Mouse (Mus musculus) NIH3T3 (cell line): Measurements from ENCODE around the gene Sept9.

Source experiments
- DNase-seq: peaks from one replicate; pipeline ENCODE4 v3.0.0-alpha.2; 2012; ENCODE audit warnings: low read depth

The Sept9 gene

GRCm38 (mm10) chr11:117374288-117374687 lies 174.8 kb downstream of the Sept9 start:
- no peak for DNase-seq

DNA sequence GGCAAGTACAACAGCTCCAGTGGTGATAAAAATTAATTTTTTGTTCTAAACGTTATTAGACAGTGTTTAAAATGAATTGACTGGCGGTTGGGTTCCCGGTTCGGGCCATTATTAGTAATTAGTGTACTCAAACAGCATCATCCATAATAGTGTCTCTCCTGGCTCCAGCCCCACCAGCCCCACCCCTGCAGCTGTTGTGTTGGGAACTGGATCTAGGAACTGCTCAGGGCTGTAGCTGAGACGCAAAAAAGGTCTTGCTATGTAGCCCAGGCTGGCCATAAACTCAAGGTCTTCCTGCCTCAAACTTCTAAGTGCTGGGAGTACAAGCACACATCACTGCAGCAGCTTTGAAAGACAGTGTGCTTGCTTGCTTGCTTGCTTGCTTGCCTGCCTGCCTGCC lies 180.3 kb downstream of the Sept9 start:
- DNase-seq, result no peak

DNA sequence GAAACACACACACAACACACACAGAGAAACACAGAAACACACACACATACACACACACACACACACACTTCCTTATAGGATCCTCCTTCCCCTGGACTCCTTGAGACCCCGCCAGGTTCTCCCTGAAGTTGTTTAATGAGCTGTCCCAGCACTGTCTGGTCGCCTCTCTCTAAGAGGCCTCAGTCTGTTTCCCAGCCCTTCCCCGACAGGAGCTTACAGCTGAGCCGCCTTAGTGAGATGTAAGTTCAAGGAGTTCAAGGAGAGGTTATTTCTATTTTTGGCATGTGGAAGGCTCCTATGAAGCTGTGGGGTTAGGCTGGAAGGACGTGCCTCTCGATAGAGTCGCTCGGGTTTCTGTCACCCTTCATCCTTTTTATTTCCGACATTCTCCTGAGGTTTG lies 184.8 kb downstream of the Sept9 start:
- DNase-seq, result no peak

- peak; percentile 96 for DNase-seq
These were observed 185.4 kb downstream of the Sept9 start for GRCm38 (mm10) chr11:117384897-117385296.

- no peak for DNase-seq
These were observed 186.1 kb downstream of the Sept9 start for GRCm38 (mm10) chr11:117385331-117386103.

DNA sequence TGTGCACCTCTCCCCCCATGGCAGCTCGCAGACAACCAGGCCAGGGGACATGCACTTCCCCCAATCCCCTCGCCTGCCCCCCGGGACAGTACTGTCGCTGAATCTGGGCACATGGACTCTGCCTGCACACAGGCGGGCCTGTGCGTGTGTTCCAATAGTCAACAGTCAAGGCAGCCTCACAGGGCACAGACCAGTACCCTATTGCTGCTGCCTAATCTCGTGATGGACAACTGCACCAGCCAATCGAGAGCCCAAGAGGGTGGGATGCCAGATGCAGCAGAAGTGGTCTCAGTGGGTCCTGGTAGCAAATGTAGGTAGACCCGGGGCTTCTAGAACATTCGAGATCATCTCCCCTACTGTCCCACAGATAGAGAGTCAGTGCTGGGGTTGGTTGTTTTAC lies 187.8 kb downstream of the Sept9 start:
- DNase-seq, result no peak

DNA sequence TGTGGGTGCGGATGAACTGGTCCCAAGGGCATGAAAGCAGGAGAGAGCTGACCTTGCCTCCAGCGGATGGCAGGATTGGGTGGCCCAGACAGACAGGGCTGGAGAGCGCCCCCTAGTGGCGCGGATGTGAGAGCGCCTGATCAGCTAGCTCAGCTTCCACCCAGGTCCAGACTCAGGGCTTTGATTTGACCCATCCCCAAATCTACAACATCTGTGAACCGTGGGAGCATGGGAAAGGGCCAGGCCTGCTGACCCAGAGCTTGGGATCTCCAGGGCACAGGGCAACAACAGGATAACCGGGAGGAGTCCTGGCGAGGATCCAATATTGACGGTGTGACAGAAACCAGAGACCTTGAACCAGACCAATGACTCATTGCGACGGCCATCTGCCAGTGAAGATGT lies 190.5 kb downstream of the Sept9 start:
- peak; percentile 53 for DNase-seq

GRCm38 (mm10) chr11:117390774-117391534 lies 191.5 kb downstream of the Sept9 start:
- no peak for DNase-seq

- peak; percentile 38 for DNase-seq
These were observed 192.8 kb downstream of the Sept9 start for GRCm38 (mm10) chr11:117392251-117392650.

GRCm38 (mm10) chr11:117393715-117394114 lies 194.3 kb downstream of the Sept9 start:
- DNase-seq, result no peak

DNA sequence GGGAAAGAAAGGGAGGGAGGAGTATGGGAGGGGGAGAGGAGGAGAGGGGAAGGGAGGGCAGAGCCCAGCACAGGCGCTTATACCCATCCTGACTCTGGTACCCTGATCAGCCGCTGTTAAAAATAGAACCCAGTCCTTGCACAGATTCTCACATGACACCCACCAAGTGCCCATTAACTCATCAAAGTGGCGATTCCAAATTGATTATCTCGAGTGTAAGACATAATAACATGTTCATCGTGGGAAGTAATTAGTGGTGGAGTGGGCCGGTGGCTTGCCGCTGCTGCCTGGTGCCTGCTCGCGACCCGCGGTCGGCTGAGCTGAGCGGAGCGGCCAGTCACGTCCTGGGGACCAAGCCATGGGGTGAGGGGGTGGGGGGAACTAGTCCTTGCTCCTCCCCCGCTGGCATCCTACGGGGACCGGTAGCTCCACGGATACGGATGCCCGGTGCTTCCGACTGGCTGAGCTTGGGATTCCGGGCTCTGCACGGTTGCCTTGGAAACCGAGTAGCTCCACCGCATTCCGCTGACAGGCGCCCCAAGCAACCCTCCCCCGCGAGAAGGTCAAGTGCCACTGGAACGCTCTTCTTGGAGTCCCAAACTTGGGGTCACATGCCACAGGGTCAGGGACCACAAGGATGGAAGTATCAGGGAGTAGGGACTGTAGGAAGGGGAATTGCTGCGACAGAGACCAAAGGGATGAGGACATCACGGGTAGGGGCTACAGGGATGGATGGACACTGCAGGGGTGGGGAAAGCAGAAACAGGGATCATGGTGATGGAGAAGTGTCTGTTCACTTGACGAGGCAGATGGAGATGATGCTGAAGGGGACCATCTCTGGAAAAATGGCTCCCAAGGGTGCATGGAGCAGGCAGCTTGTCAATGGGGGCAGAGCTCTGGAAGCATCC lies 195.0 kb downstream of the Sept9 start:
- no peak for DNase-seq

- DNase-seq, result no peak
These were observed 195.8 kb downstream of the Sept9 start for GRCm38 (mm10) chr11:117395228-117395627.

DNA sequence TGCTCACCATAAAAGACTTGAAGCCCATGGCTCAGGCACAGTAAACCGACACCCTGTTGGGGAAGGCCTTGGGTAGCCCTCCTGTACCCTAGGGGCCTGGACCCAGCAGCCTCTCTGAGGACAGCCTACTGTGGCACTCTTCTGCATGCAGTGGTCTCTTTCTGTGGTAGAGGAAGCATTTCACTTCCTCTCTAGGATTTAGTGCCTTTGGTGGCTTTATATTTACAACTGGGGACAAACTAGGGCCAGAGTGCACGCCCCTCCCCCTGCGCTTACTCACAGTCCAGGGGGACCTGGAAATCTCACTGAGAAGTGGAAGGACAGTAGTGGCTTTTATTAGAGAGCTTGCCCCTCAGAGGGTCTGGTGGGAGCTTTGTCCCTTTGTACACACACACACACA lies 197.5 kb downstream of the Sept9 start:
- DNase-seq, result no peak

DNA sequence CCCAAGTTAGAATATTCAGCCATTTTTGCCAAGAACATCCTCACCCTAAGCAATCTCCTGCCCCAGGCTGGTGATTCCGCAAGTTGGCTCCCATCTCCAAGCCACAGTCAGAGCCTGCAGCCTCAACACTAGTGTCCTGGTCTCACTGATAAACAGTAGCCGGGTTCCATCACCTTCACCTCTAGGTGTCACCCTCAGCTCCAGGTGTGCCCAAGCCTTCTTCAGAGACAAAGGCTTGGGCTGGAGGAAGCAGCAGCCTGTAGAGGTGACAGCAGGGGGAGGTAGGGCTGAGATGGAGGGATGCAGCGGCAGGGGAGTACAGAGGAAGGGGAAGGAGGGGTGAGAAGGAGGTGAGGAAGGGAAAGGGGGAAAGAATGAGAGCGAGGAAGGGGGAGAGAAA lies 198.3 kb downstream of the Sept9 start:
- no peak for DNase-seq

DNA sequence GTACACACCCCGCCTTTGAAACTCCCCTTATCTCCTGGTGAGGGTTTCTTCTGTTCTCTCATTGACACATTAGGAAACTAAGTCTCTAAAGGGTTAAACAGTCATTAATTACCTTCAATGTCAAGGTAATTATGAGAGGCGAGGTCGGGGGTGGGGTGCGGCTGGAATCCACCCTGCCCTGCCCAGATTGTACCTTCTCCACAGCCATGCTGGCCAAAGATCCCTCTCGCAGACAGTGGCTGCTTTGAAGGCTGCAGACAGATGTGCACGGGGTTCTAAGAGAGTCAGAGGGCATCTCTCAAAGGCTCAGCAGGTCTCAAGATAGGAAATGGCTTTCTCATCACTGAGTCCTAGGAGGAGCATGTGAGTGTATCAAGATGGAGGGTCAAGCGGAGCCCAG lies 198.7 kb downstream of the Sept9 start:
- DNase-seq, result no peak

DNA sequence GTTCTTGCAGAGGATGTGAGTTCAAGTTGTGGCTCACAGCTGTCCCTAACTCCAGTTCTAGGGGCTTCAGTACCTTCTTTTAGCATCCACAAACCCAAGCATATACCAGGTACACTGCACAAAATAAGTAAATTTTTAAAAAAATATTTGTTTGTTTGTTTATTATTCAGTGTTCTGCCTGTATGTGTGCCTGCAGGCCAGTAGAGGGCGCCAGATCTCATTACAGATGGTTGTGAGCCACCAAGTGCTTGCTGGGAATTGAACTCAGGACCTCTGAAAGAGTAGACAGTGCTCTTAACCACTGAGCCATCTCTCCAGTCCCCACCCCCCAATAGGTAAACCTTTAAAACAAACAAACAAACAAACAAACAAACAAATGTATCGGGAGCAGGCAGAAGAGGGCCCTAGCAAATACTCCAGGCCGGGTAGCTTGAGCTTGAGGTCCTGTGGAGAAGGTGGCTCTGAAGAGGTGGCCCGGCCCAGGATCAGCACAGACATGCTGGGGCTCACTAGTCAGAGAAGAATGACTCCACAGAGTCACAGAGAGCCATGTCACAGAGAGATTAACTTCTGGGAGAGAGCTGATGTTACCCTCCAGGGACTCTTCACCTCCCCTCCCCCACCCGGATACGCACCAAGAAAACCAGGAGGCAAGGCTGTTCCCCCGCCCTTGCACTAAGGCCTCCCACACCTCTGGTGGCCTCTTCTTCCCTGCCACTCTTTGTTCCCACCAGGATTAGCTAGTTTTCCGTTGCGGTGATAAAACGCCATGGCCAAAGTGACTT lies 202.3 kb downstream of the Sept9 start:
- no peak for DNase-seq

DNA sequence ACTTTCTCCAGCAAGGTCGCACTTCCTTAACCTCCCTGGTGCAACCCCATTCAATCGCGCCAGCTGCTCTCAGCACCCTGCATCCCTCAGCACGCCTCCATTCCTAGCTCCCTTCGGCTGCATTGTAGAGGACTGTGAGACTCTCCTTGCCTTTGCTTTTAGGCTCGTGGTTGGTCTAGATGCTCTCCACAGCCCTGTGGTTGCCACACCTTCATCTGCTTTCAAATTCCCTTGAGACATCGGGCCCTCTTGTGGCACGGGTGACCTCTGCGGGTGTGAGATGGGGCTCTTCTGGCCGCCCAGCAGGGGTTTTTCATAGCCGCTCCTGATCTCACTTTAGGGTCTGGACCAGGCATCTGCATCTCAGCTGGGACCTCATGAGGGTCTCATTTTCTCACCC lies 203.1 kb downstream of the Sept9 start:
- DNase-seq, result no peak

- no peak for DNase-seq
These were observed 203.6 kb downstream of the Sept9 start for GRCm38 (mm10) chr11:117403073-117403472.

DNA sequence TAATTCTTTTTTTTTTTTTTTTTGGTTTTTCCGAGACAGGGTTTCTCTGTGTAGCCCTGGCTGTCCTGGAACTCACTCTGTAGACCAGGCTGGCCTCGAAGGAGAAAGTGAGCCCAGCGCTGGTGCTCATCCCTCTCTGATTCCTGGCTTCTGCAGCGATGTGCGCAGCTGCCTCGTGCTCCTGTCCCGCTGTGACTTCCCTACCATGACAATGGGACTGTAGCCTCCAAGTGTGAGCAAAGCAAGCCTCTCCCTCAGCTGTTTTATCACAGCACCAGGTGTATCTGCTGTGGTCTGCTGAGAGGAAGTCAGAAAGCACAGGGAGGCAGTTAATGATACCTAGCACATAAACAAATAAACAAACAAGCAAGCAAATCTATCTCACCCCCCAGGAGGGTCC lies 204.3 kb downstream of the Sept9 start:
- no peak for DNase-seq

- no peak for DNase-seq
These were observed 207.2 kb downstream of the Sept9 start for GRCm38 (mm10) chr11:117406711-117407110.

GRCm38 (mm10) chr11:117407196-117407595 lies 207.7 kb downstream of the Sept9 start:
- no peak for DNase-seq
